Mouse (Mus musculus): ENCODE measurements at regions not wholly inside any gene's neighbourhood (a gene's known extent, or its start where the extent isn't known, plus 50 kb on each side); places are given as distances from the start of the nearest gene placed in this dataset.

DNA sequence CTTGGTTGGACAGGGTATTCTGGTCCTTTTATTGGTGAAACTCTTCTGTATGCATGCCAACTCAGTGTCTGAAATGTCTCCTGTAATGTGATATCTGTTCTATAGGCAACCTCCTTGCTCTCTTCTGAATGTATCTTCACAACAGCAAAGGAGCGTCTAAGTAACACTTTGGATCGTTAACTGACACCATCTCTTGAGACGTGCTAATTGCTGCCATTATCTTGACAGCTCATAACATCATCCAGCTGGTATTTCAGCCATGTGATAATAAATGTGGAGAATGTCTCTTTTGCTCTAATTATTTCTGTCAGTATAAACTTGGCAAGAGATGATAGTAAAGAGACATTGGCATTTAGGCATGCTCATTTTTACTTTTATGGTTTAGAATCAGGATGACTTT, 68.8 kb upstream of the Col8a1 start:
- DNase-seq: no peak

DNA sequence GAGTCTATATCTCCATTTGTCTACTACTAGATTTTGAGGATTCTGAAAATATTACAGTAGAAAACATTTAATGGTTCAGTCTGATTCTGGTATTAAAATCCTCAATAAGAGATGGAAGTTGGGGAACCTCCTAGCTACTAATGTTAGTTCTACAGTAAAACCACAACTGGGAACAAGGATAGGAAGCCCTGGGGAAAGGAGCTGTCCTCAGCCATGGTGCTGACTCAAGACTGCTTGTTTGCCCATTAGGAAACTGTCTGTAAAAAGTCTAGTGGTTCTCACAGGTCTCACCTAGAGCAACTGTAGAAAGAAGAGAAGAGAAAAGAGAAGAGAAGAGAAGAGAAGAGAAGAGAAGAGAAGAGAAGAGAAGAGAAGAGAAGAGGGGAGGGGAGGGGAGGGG, 90.9 kb upstream of the Col8a1 start:
- DNase-seq: no peak

DNA sequence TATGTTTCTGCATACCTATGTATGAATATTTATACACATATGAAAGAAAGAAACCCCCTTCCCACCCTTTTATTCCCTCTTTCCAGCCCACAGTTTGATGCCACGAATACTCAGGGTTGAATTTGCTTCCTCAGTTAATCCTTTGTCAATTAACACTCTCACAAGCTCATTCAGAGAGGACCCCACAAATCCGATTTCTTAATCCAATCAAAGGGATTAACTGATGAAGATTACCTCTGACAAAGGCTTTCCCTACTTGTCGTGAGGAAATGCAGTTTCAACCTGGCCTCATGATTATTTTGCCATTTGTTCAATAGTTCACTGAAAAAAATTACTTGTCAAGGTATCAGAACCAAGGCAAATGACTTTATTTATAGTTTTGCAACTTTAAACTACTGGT, 91.8 kb upstream of the Col8a1 start:
- DNase-seq: no peak

GRCm38 (mm10) chr16:57851854-57852253, 97.3 kb upstream of the Col8a1 start:
- DNase-seq: no peak

GRCm38 (mm10) chr16:57852838-57853460, 98.4 kb upstream of the Col8a1 start:
- no peak for DNase-seq

- DNase-seq: no peak
Observed at GRCm38 (mm10) chr16:57853751-57854150, 99.2 kb upstream of the Col8a1 start.

DNA sequence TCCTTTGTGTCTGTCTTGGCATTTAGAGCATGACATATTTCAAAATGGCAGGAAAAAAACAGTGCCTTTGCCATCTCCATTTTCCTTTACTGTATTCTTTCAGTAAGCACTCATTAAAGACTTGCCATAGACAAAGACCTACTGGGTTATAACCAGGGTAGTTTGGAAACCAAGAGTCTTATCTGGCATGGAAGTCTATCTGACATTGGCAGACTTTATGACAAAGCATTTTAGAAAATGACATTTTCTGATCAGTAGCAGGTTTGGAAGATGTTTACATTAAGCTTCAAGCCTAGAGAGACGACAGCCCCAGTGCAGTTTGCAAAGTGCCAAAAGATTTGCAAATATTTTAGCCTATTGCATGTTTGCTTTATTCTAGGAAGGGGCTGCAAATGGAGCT, 102.5 kb upstream of the Col8a1 start:
- no peak for DNase-seq

DNA sequence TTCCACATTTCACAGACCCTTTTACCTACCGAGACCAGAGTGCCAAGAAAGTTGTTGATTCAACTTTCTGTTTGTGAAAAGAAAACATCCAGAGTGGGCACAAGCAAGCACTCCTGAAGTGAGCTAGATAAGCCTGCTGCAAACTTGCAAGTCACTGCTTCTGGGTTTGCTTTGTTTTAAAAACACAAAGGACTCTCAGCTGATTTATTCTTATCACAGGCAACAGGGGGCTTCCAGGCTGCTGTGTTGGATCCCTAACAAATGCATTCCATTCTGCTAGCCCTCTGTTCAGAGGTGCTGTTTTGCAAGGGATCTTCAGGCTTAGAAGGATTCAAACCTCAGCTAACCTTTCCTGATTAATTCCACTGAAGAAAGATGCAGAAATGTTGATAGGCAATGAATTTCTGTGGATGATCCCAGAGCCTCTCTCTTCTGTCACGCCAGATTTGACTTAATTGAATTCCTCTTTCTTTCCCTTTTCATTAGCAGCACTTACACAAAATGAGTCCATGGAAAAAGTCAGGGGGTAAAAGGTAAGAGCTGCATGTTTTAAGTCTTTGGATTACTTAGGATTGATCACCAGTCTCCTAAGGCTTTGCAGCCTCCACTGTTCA, 103.7 kb upstream of the Col8a1 start:
- no peak for DNase-seq

DNA sequence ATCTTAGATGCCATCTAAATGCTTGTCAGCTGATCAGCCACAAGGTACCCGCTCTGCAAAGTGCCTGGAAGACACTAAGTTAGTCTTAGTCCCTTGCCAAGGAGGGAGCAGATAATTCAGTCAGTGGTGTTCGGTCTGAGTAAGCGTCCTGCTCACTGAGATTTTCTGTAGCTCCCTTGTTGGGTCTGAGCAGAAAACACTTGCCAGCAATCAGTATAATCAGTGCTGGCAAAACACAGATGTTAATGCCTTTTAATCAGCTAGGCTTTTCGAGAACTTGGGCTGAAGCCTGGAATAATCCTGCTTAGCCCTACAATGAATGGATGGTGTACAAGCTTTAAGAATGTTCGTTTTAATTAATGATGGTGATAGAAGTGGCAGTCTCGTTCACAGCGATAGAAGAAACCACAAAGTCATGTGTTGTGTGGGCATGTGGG, 104.2 kb upstream of the Col8a1 start:
- DNase-seq: no peak

DNA sequence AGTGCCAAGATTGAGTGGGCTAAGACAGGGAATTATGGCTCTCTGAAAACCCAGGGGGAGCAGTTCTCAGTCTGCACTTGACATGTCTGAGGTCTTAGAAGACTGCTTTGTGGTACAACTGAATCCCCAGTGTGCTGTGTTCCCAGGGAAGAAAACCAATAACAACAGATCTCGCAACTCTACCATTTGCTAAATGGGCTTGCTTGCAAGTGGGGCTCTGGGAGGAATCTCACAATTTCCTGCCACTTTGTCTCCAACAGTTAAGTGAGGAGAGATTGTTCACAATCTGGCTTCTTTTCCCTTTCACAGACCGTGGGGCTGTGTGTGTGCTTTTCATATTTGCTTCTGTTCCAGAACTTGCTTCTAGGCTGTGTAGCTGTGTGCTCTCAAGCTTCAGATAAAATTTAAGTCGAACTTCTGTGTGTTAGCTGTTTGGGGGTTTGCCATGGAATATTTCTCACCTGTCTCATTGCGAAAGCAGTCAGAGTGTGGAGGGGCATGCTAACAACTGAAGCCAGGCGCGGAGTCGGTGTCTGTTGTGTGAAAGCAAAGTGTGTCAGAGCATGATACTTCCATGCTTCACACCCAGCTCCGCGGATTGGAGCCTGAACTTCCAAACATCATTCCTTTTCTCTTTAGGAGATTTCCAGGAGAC, 108.8 kb upstream of the Col8a1 start:
- DNase-seq: no peak

GRCm38 (mm10) chr16:57876857-57877256, 122.3 kb upstream of the Col8a1 start:
- no peak for DNase-seq

DNA sequence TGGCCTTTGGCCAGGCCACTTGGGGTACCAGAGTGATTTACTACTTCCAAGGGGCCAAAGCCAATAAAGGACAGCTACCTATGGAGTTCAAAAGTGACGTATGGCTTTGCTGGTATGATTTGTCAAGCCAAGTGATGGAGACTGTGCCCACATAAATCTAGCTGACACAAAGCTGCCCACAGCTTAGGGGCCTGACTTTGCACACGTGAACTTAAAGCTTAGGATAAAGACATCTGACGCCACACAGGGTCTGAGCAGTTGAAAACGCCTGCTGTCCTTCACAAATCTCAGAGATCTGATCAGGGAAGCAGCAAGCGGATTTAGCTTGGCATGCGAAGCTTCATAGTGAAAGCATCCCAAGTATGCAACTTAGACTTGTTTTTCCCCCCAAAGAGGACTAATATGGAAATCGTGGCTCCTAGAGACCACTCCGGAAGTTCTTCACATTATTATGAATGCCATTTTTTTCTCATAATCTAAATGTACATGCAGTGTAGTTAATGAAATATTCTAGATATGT, 127.1 kb upstream of the Col8a1 start:
- DNase-seq: no peak

DNA sequence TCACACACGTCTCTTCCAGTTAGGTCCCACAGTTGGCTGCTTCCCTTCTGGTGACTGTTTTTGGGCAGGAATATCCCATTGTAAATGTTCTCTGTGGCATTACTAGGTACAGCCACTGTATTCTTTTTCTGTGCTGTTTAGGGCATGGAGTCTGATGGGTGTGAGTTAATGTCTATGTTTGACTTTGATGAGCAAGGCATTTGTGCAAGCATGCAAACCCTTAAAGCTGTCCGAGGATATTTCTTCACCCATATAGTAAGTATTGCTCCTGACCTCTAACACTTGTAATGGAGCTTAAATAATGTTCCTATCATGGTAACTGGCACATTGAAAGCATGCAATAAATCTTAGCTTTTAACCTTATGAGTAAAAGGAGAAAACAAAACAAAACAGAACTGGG, 133.6 kb upstream of the Col8a1 start:
- no peak for DNase-seq

- no peak for DNase-seq
Observed at GRCm38 (mm10) chr16:57888553-57888952, 134.0 kb upstream of the Col8a1 start.

GRCm38 (mm10) chr16:57890135-57890534, 135.6 kb upstream of the Col8a1 start:
- DNase-seq: no peak

GRCm38 (mm10) chr16:57893111-57893510, 138.6 kb upstream of the Col8a1 start:
- DNase-seq: no peak

GRCm38 (mm10) chr16:57893698-57894352, 139.3 kb upstream of the Col8a1 start:
- no peak for DNase-seq

DNA sequence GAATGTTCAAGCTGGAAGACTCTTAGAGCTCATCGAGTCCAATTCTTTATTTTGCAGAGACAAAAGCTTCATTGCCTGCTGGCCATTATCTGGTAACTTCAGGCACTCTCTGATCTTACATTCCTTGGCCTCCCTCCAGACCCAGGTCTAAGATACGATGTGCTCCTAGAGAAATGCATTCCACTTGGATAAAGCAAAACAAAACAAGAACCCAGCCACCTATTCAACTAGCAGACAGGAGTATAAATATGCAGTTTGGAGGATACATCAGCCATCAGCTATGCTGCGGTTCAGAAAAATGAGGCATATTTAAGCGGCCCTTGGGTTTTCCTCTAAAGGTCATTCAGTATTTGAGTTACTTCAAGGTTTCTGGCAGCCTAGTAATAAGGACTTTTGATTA, 146.5 kb upstream of the Col8a1 start:
- no peak for DNase-seq

DNA sequence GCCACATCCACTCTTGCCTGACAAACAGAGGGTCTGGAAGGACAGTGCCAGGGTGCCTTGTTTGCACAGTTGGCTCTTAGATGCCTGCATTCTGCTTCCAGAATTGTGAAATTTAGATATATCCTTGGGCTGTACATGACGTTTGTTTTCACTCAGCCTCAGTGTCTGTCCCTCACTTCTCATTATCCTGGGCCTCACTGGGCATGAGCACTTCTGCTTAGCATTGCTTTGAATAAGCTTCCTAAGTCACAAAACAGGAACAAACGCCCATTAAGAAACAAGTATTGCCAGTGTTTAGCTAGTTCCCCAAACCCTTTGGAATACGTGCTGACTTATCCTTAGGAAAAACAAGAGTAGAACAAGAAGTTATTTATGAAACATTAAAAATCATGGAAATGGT, 148.0 kb upstream of the Col8a1 start:
- DNase-seq: no peak

GRCm38 (mm10) chr16:57912001-57912400, 157.5 kb upstream of the Col8a1 start:
- no peak for DNase-seq

- no peak for DNase-seq
Observed at GRCm38 (mm10) chr16:57914506-57914905, 160.0 kb upstream of the Col8a1 start.

DNA sequence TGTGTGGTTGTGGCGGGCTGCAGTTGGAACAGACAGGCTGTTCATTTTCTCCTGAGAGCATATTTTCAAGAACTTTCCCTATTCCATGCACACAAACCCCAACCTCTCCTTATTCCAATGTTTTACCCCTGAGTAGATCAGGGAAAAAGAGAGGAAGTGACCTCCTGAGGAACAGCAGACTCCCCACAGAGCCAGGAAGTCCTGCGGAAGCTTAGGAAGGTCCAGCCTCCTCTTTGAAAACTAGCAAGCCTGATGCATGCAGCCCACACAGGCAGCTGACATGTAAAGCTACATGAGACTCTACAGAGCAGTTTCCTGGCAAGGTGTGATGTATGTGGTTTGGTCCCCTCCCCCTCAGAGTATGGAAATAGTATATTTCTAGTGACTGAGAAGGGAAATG, 160.9 kb upstream of the Col8a1 start:
- no peak for DNase-seq

- no peak for DNase-seq
Observed at GRCm38 (mm10) chr16:57923447-57924129, 169.1 kb upstream of the Col8a1 start.

Data from thymus, postnatal 4 days (tissue).